In genomic region chr13:37824331-37824920, GRCm38 (mm10) we compare ENCODE assay signal across 11 mouse cellular contexts. TPM values are rescaled to one million over a fixed set of nuclear protein-coding genes. Genes with fewer than 3 reads are reported as not detected.
DNase-seq lines count a peak whose midpoint lies in the region; ATAC-seq and TF ChIP-seq lines count a peak whose summit lies in the region.
"Had no signal": no experiment of that assay in that cellular context is flagged by ENCODE, and none has a peak within 500 bp of the region (broad histone marks: within the 10 kb centered on the region; RNA-seq: fewer than 3 reads in every experiment).

No protein-coding gene starts in this region.

- no peak for DNase-seq in heart, embryonic 10.5 days (ENCODE audit: low spot score)
- no peak for DNase-seq in heart, adult 8-10 months (ENCODE audit: low spot score)
- DNase-seq in lung, embryonic 14.5 days, result no peak
- DNase-seq in lung, postnatal 25 days (ENCODE audit: low spot score), result no peak
- no peak for DNase-seq in right cerebral cortex, postnatal 36 days (ENCODE audit: low spot score in 2 of 2)
- no peak for DNase-seq in layer of hippocampus, postnatal 14 days (ENCODE audit: low spot score in 2 of 2)
- DNase-seq: gastrocnemius, postnatal 36 days had no signal

- H3K9me3 ChIP-seq in heart, embryonic 10.5 days, result no peaks in the 10 kb centered on the region
- H3K9me3 ChIP-seq in lung, embryonic 14.5 days (ENCODE audit: low read depth, low read length), result no peaks in the 10 kb centered on the region
- H3K9me3 ChIP-seq in intestine, embryonic 15.5 days, result no peaks in the 10 kb centered on the region
- no peaks in the 10 kb centered on the region for H3K9me3 ChIP-seq in liver, embryonic 15.5 days (replicated peaks)
- H3K9me3 ChIP-seq: midbrain, embryonic 15.5 days; neural tube, embryonic 12.5 days had no signal

- peak overlapping the region; percentile 98; the same call in 1 of the 2 replicates for H3K27ac ChIP-seq in heart, embryonic 10.5 days
- no peak overlapping the region for H3K27ac ChIP-seq in lung, embryonic 14.5 days (ENCODE audit: low read depth)
- peak overlapping the region; percentile 95; the same call in 1 of the 2 replicates for H3K27ac ChIP-seq in intestine, embryonic 15.5 days
- peak overlapping the region; percentile 85 for H3K27ac ChIP-seq in liver, embryonic 15.5 days (replicated peaks)
- H3K27ac ChIP-seq: midbrain, embryonic 15.5 days; neural tube, embryonic 12.5 days had no signal

- H3K4me2 ChIP-seq in lung, embryonic 14.5 days, result peak overlapping the region; percentile 99; the same call in 1 of the 2 replicates
- peak overlapping the region; percentile 98; the same call in 1 of the 2 replicates for H3K4me2 ChIP-seq in intestine, embryonic 15.5 days (replicated peaks)
- H3K4me2 ChIP-seq in liver, embryonic 15.5 days, result peak overlapping the region; percentile 100

- 37% methylated on average over 4 of the region's 4 CpGs for WGBS in heart, embryonic 10.5 days
- 50% methylated on average over 4 of the region's 4 CpGs for WGBS in lung, embryonic 14.5 days
- 46% methylated on average over 4 of the region's 4 CpGs for WGBS in intestine, embryonic 15.5 days
- 17% methylated on average over 4 of the region's 4 CpGs for WGBS in liver, embryonic 15.5 days (ENCODE audit: insufficient replicate concordance)

- peak overlapping the region; percentile 96; the same call in 1 of the 2 replicates for H3K4me3 ChIP-seq in heart, embryonic 10.5 days
- H3K4me3 ChIP-seq in lung, embryonic 14.5 days (ENCODE audit: low read depth, low read length), result no peak overlapping the region
- no peak overlapping the region; the same call in 1 of the 2 replicates for H3K4me3 ChIP-seq in intestine, embryonic 15.5 days (replicated peaks)
- peak overlapping the region; percentile 86; the same call in 1 of the 2 replicates for H3K4me3 ChIP-seq in liver, embryonic 15.5 days (replicated peaks)

- no peak overlapping the region for H3K9ac ChIP-seq in lung, embryonic 14.5 days
- H3K9ac ChIP-seq in intestine, embryonic 15.5 days, result no peak overlapping the region
- H3K9ac ChIP-seq in liver, embryonic 15.5 days, result peak overlapping the region; percentile 66; the same call in 1 of the 2 replicates

- H3K36me3 ChIP-seq in heart, embryonic 10.5 days, result no peaks in the 10 kb centered on the region
- H3K36me3 ChIP-seq in lung, embryonic 14.5 days (ENCODE audit: insufficient read depth), result no peaks in the 10 kb centered on the region
- H3K36me3 ChIP-seq in intestine, embryonic 15.5 days, result no peaks in the 10 kb centered on the region
- no peaks in the 10 kb centered on the region for H3K36me3 ChIP-seq in liver, embryonic 15.5 days (replicated peaks)
- H3K36me3 ChIP-seq: midbrain, embryonic 15.5 days; neural tube, embryonic 12.5 days had no signal

- no peak for TF ChIP-seq CTCF in lung, embryonic 14.5 days (IDR thresholded peaks at IDR 0.05; ENCODE audit: low read depth)

- H3K27me3 ChIP-seq in heart, embryonic 10.5 days (ENCODE audit: insufficient read depth, poor library complexity, severe bottlenecking), result no peaks in the 10 kb centered on the region
- no peaks in the 10 kb centered on the region for H3K27me3 ChIP-seq in lung, embryonic 14.5 days (ENCODE audit: insufficient read depth, low read length)
- H3K27me3 ChIP-seq in intestine, embryonic 15.5 days (replicated peaks), result no peaks in the 10 kb centered on the region
- H3K27me3 ChIP-seq in liver, embryonic 15.5 days, result no peaks in the 10 kb centered on the region

- peaks cover 43% of the 10 kb centered on the region for H3K4me1 ChIP-seq in heart, embryonic 10.5 days
- H3K4me1 ChIP-seq in lung, embryonic 14.5 days (ENCODE audit: insufficient read depth), result peaks cover 9% of the 10 kb centered on the region
- H3K4me1 ChIP-seq in intestine, embryonic 15.5 days (replicated peaks), result peaks cover 22% of the 10 kb centered on the region
- H3K4me1 ChIP-seq in liver, embryonic 15.5 days (replicated peaks), result peaks cover 55% of the 10 kb centered on the region

- ATAC-seq in lung, embryonic 14.5 days (ENCODE audit: insufficient read depth), result no peak
- no peak for ATAC-seq in intestine, embryonic 15.5 days
- ATAC-seq in liver, embryonic 15.5 days (ENCODE audit: insufficient read depth), result no peak

RNA-seq across cellular contexts. Expression of gene Rreb1, which starts 46.2 kb away (rescaled TPM):
- polyA plus RNA-seq in heart, embryonic 10.5 days (2016; fragmentation: Nextera tagmentation; extraction: Ambion mirVana), result 12.1 and 14.3 TPM in 2 replicates
- 10 to 100 TPM; 44.5 to 54.0 (median 52.6) TPM for total RNA-seq in heart, adult 8-10 months (2022)
- polyA plus RNA-seq in lung, embryonic 14.5 days (2014; fragmentation: Nextera tagmentation; extraction: Ambion mirVana), result 22.5 and 23.8 TPM in 2 replicates
- 16.1 and 16.5 TPM in 2 replicates for polyA plus RNA-seq in intestine, embryonic 15.5 days (2015; fragmentation: Nextera tagmentation; extraction: Ambion mirVana)
- 5.0 and 5.4 TPM in 2 replicates for polyA plus RNA-seq in liver, embryonic 15.5 days (2015; fragmentation: Nextera tagmentation; extraction: Ambion mirVana)
- total RNA-seq in layer of hippocampus, postnatal 14 days (2021), result 10 to 100 TPM; 35.2 to 35.7 TPM

Comparison
In these comparisons a context has a peak if more than half of its experiments do, and no peak if none do; other contexts are left out.
1. H3K4me3 ChIP-seq: peak in heart, embryonic 10.5 days (single experiment) and liver, embryonic 15.5 days (single experiment); none in lung, embryonic 14.5 days (single experiment) and intestine, embryonic 15.5 days (single experiment).
2. Peak in every context shown above with its lines, with median percentiles within 50 percentile points of each other: H3K4me2 ChIP-seq.